Mouse (Mus musculus) olfactory bulb, adult 2 months (tissue): ENCODE measurements around the gene D430042O09Rik. TPM values are rescaled to one million over a fixed set of nuclear protein-coding genes. Genes with fewer than 3 reads are reported as not detected.

Experiments used
- H3K27ac ChIP-seq: fragments of 200-500 bp; 2 replicates; pipeline ENCODE4 v1.5.1; 2012; ENCODE audit warnings: low read depth, low read length; ENCODE audit not compliant: insufficient read depth
- H3K4me1 ChIP-seq: fragments of 200-500 bp; 2 replicates; pipeline ENCODE4 v1.6.1; 2012; ENCODE audit warnings: low read length; ENCODE audit not compliant: control insufficient read depth, insufficient read depth
- H3K4me3 ChIP-seq: fragments of 200-500 bp; 2 replicates; pipeline ENCODE4 v1.5.1; 2012; ENCODE audit warnings: mild to moderate bottlenecking, low read depth, low read length, moderate library complexity; ENCODE audit not compliant: insufficient read depth
- CTCF ChIP-seq: fragments of 200-500 bp; IDR thresholded peaks from 2 replicates; pipeline ENCODE4 v1.5.1; 2012; ENCODE audit warnings: low read depth, mild to moderate bottlenecking, low read length, moderate library complexity; ENCODE audit not compliant: insufficient read depth
- POLR2A ChIP-seq: fragments of 200-500 bp; IDR thresholded peaks from 2 replicates; pipeline ENCODE4 v1.6.1; 2012; ENCODE audit warnings: mild to moderate bottlenecking, low read depth, low read length, moderate library complexity; ENCODE audit not compliant: insufficient read depth
- WGBS: fragments of 180-500 bp; shearing (Covaris S2); methylation state at CpG from one replicate; pipeline ENCODE4 v1.1.7; 2018; 5-methylcytosine and 5-hydroxymethylcytosine counted together
- polyA plus RNA-seq: library from polyadenylated mRNA; stranded (reverse); fragments of >200 nt; gene quantifications from 2 replicates; pipeline ENCODE4 v1.2.4, GENCODE M21; 2012; ENCODE audit warnings: low replicate concordance; ENCODE audit not compliant: missing spikeins, insufficient read depth, insufficient read length

Gene D430042O09Rik
- polyA plus RNA-seq, 1 experiment, result 351 TPM

GRCm38 (mm10) chr7:125723189-125723972, 15.7 kb downstream of the D430042O09Rik start:
- Histone ChIP-seq H3K4me1 (peaks cover 3% of the 10 kb centered on the region), H3K27ac (no peak overlapping the region), H3K4me3 (no peak overlapping the region)
- WGBS, result 20% methylated on average over 5 of the region's 5 CpGs
- TF ChIP-seq POLR2A, result no peak
- no peak for TF ChIP-seq CTCF

DNA sequence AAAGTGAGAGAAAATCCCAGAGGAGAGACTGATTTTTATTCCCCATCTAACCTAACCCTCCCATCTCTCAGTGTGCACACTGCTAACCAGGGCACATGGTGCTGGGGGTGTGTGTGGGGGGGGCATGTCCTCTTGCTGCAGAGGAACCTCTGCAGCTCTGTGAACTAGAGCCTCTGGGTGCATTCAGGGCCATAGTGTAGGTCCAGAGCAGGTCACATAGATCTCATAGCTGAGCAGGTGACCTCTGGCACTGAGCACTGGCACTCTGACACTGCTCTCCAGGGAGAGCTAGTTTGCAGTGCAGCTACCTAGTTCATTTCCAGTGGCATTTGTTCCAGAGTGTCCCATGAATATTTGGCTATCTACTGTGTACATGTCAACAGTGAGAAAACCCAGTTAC, 24.0 kb downstream of the D430042O09Rik start:
- no peak for TF ChIP-seq CTCF
- TF ChIP-seq POLR2A, result no peak

DNA sequence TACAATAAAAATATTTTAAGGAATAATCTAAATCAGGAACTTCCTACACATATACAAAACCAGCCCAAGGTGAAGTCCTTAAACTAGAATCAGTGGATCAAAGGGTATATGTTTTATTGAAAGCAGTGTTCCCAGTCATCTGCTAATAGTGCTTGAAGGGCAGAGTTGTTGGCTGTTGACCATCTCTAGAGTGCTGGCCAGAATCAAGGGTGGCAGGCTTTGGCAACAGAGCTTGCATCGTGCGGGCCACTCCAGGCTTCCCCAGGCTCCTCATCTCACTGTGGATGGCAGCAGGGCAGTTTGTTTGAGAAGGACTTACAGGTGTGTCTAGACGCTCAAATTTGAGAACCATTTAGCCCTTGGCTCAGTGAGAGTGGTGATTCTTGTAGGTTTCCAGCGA, 26.1 kb downstream of the D430042O09Rik start:
- WGBS, result 90% methylated on average over 4 of the region's 4 CpGs
- Histone ChIP-seq H3K4me3 (no peak overlapping the region), H3K4me1 (no peaks in the 10 kb centered on the region), H3K27ac (no peak overlapping the region)
- TF ChIP-seq POLR2A, result no peak
- TF ChIP-seq CTCF, result no peak

More for the DNA sequence above, 24.0 kb downstream of the D430042O09Rik start:
- no peak overlapping the region for H3K4me3 ChIP-seq
- H3K4me1 ChIP-seq, result no peaks in the 10 kb centered on the region
- no peak overlapping the region for H3K27ac ChIP-seq

DNA sequence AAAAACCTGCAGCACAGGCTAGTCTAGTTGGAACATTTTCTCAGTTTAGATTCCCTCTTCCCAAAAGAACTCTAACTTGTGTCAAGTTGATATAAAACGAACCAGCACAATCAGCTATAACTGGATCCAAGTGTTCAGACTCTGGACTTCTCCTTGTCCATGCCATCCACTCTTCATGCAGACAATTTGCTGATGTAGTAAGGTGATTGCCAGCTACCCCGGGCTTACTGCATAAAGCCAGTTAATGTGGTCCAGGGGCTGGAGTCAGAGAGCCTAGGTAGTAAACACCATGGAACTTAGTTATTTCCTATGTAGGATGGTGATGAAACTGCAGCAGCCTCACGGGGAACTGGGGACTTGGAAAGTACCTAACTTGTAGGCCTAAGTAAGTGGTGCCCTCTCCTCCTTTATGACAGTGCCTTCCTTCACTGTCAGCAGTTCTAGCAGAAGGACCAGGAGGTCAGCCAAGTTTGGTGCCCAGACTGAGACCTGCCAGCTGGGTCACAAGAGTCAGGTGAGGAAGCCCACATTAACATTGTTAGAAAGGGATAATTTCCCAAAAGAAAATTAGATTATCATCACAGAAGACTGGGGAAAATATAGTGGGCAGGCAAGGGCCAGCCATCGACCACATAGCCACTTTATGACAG, 28.8 kb downstream of the D430042O09Rik start:
- no peak for TF ChIP-seq CTCF
- TF ChIP-seq POLR2A, result no peak
- H3K4me3 ChIP-seq, result no peak overlapping the region
- WGBS, result 89% methylated on average over 4 of the region's 4 CpGs

DNA sequence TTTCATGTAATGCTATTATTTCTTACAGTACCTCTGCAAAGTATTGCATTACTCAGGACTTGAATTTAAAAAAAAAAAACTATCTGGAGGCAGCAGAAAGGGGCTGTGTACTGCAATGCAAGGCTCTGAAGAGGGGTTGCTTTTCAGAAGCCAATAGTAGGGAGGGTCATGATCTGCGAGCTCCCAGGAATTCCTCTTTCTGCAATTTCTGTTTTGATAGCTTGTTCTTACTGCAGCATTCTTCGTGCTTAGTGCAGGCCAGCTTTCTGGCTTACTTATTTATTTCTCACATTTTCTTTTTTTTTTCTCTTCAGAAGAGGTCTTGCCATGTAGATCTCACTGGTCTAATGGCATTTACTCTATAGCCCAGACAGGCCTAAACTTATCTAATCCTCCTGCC, 32.8 kb downstream of the D430042O09Rik start:
- Histone ChIP-seq H3K27ac (no peak overlapping the region), H3K4me3 (no peak overlapping the region), H3K4me1 (no peaks in the 10 kb centered on the region)
- 80% methylated on average over 2 of the region's 2 CpGs for WGBS
- TF ChIP-seq POLR2A (no peak), CTCF (no peak)

More for the DNA sequence above, 28.8 kb downstream of the D430042O09Rik start:
- H3K27ac ChIP-seq, result no peak overlapping the region
- H3K4me1 ChIP-seq, result no peaks in the 10 kb centered on the region

- WGBS, result 44% methylated on average over 1 of the region's 1 CpGs
- Histone ChIP-seq H3K4me1 (no peaks in the 10 kb centered on the region), H3K4me3 (no peak overlapping the region), H3K27ac (no peak overlapping the region)
- TF ChIP-seq POLR2A (no peak), CTCF (no peak)
These were observed 33.6 kb downstream of the D430042O09Rik start for GRCm38 (mm10) chr7:125741271-125741703.

DNA sequence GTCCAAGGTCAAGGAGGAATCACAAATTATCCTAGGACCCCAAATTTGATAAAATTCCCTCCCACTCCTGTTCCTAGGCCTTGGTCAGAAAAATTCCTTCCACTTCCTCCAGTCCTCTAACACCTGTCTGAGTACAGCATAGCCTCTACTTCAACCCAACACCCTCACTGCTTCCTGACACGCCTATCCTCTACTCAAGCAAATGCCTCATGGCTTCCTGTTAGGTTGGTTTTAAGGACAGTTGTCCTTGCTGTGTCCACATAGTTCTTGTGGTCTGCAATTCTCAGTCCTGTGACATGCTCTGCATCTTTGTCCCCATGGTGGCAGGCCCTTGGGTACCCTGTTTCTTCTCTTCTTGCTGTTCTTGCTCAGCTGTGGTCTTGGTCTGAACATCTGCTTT, 37.1 kb downstream of the D430042O09Rik start:
- no peaks in the 10 kb centered on the region for H3K4me1 ChIP-seq
- TF ChIP-seq CTCF (no peak), POLR2A (no peak)
- no peak overlapping the region for H3K27ac ChIP-seq
- no peak overlapping the region for H3K4me3 ChIP-seq
- 91% methylated on average over 1 of the region's 1 CpGs for WGBS

GRCm38 (mm10) chr7:125746621-125747315, 39.1 kb downstream of the D430042O09Rik start:
- Histone ChIP-seq H3K4me3 (no peak overlapping the region), H3K27ac (no peak overlapping the region), H3K4me1 (no peaks in the 10 kb centered on the region)
- TF ChIP-seq CTCF (no peak), POLR2A (no peak)
- 91% methylated on average over 2 of the region's 2 CpGs for WGBS

GRCm38 (mm10) chr7:125747316-125747690, 39.6 kb downstream of the D430042O09Rik start:
- Histone ChIP-seq H3K4me3 (no peak overlapping the region), H3K4me1 (no peaks in the 10 kb centered on the region), H3K27ac (no peak overlapping the region)
- 72% methylated on average over 7 of the region's 7 CpGs for WGBS
- TF ChIP-seq CTCF (no peak), POLR2A (no peak)
